Mouse (Mus musculus) embryonic fibroblast, embryonic 13.5 days (primary cell): ENCODE results near the gene Stox2.

ENCODE experiments used
- CTCF ChIP-seq: IDR thresholded peaks from 2 replicates; pipeline ENCODE4 v1.5.1; 2011; ENCODE audit warnings: mild to moderate bottlenecking, control low read depth, low read length, moderate library complexity, borderline replicate concordance; ENCODE audit not compliant: insufficient read depth
- POLR2A ChIP-seq: IDR thresholded peaks from 2 replicates; pipeline ENCODE4 v1.6.1; 2011; ENCODE audit warnings: low read depth, mild to moderate bottlenecking, control low read depth, low read length, moderate library complexity

DNA sequence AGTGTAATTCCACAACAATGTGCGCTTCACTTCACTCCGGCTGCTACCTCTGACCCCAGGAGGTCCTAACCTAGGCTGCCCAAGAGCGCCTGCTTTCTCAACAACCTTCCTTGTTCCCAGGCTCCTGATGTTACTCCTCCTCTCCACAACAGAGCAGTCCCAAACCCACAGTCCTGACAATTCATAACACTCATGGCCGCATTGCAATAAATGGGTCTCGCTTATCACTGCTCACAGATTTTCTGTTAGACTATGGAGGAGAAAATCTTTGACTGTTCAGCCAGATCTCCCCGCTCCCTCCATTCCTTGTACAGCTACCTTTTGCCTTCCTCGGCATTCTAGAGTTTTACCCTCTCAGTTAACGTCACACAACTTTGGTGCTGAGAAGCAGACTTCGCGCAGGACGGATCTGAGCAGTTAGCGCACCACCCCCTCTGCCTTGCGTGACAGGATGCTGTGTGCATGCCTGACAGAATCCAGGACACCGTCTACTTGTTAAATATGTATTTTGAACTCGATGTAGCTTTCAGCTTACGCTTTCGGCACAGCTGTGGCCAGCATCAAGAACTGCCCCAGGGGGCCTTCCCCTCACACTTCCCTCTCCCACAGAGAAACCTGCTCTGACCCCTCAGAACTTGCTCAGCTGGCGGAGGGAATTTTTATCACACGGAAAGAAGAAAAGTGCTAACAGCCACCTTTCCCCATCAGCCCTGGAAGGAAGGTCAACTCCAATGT lies at the start of gene Stox2:
- TF ChIP-seq POLR2A (no peak), CTCF (no peak)
